Mouse (Mus musculus) MEL (cell line): ENCODE measurements at regions not wholly inside any gene's neighbourhood (a gene's known extent, or its start where the extent isn't known, plus 50 kb on each side); places are given as distances from the start of the nearest gene placed in this dataset.

ENCODE experiments used
- DNase-seq: peaks from one replicate; pipeline ENCODE4 v3.0.0; 2011; ENCODE audit warnings: low read depth, low spot score
- H3K27ac ChIP-seq: 2 replicates; pipeline ENCODE4 v1.5.1; 2012; ENCODE audit warnings: low read depth, mild to moderate bottlenecking, control low read depth, low read length, moderate library complexity; ENCODE audit not compliant: control insufficient read depth
- H3K27me3 ChIP-seq, 2 experiments: fragments of 150-350 bp in 1 of 2; sonication (generic) in 1 of 2; 2 replicates each; pipeline ENCODE4 v1.6.1; 2012; ENCODE audit warnings: low read length in 2 of 2, mild to moderate bottlenecking in 2 of 2, improper control_type of control experiment in 1 of 2, moderate library complexity in 1 of 2; ENCODE audit not compliant: insufficient read depth in 2 of 2, control insufficient read depth in 1 of 2
- H3K36me3 ChIP-seq, 2 experiments: 2 replicates each; pipeline ENCODE4 v1.6.1; 2012 to 2014; ENCODE audit warnings: low read length in 2 of 2, improper control_type of control experiment in 1 of 2, inconsistent platforms in 1 of 2, mild to moderate bottlenecking in 1 of 2; ENCODE audit not compliant: insufficient read depth in 2 of 2, control insufficient read depth in 1 of 2
- H3K4me1 ChIP-seq, 2 experiments: fragments of 150-350 bp in 1 of 2; sonication (generic) in 1 of 2; 2 replicates each; pipeline ENCODE4 v1.6.1; 2012; ENCODE audit warnings: low read length in 2 of 2, improper control_type of control experiment in 1 of 2, mild to moderate bottlenecking in 1 of 2; ENCODE audit not compliant: insufficient read depth in 2 of 2, control insufficient read depth in 1 of 2
- H3K4me3 ChIP-seq, 2 experiments: fragments of 150-350 bp in 1 of 2; sonication (generic) in 1 of 2; 2 replicates each; pipeline ENCODE4 v1.5.1; 2012; ENCODE audit warnings: low read depth in 2 of 2, low read length in 2 of 2, mild to moderate bottlenecking in 2 of 2, moderate library complexity in 2 of 2, control low read depth in 1 of 2, improper control_type of control experiment in 1 of 2; ENCODE audit not compliant: control insufficient read depth in 1 of 2, insufficient read depth in 1 of 2
- H3K79me2 ChIP-seq: 2 replicates; pipeline ENCODE4 v1.6.1; 2012; ENCODE audit warnings: mild to moderate bottlenecking, low read length, moderate library complexity; ENCODE audit not compliant: control insufficient read depth, poor library complexity, insufficient read depth
- H3K9ac ChIP-seq: 2 replicates; pipeline ENCODE4 v1.6.1; 2012; ENCODE audit warnings: low read depth, mild to moderate bottlenecking, control low read depth, low read length, moderate library complexity; ENCODE audit not compliant: control insufficient read depth, poor library complexity, severe bottlenecking
- H3K9me3 ChIP-seq: fragments of 150-350 bp; sonication (generic); replicated peaks from 2 replicates; pipeline ENCODE4 v1.6.1; 2012; ENCODE audit warnings: mild to moderate bottlenecking, low read length, improper control_type of control experiment, moderate library complexity; ENCODE audit not compliant: insufficient read depth
- CHD1 ChIP-seq: IDR thresholded peaks from 2 replicates; pipeline ENCODE4 v1.6.1; 2012; ENCODE audit warnings: low read depth, mild to moderate bottlenecking, inconsistent platforms, low read length, improper control_type of control experiment
- E2F4 ChIP-seq: IDR thresholded peaks from 2 replicates; pipeline ENCODE4 v1.6.1; 2011; ENCODE audit warnings: low read depth, low read length, improper control_type of control experiment, borderline replicate concordance
- ELF1 ChIP-seq: IDR thresholded peaks from 2 replicates; pipeline ENCODE4 v1.6.1; 2014; ENCODE audit warnings: low read depth, mild to moderate bottlenecking, inconsistent platforms, low read length, improper control_type of control experiment, moderate library complexity
- ETS1 ChIP-seq: IDR thresholded peaks from 2 replicates; pipeline ENCODE4 v1.6.1; 2012; ENCODE audit warnings: low read depth, mild to moderate bottlenecking, inconsistent platforms, low read length, improper control_type of control experiment, moderate library complexity
- GABPA ChIP-seq: IDR thresholded peaks from 2 replicates; pipeline ENCODE4 v1.6.1; 2012; ENCODE audit warnings: low read depth, mild to moderate bottlenecking, inconsistent platforms, low read length, improper control_type of control experiment, moderate library complexity
- GATA1 ChIP-seq: IDR thresholded peaks from 2 replicates; pipeline ENCODE4 v1.6.1; 2011; ENCODE audit warnings: low read depth, low read length, improper control_type of control experiment
- JUND ChIP-seq: IDR thresholded peaks from 2 replicates; pipeline ENCODE4 v1.6.1; 2011; ENCODE audit warnings: low read depth, mild to moderate bottlenecking, improper control_type of control experiment, low read length
- KAT2A ChIP-seq: conservative IDR thresholded peaks from 2 replicates; pipeline ENCODE4 v1.6.1; 2012; ENCODE audit warnings: low read depth, low read length, improper control_type of control experiment, inconsistent platforms
- MEF2A ChIP-seq: IDR thresholded peaks from 2 replicates; pipeline ENCODE4 v1.6.1; 2014; ENCODE audit warnings: low read depth, mild to moderate bottlenecking, inconsistent platforms, low read length, improper control_type of control experiment; ENCODE audit not compliant: poor library complexity, insufficient replicate concordance, severe bottlenecking; ENCODE audit errors: extremely low read depth
- MYC ChIP-seq: IDR thresholded peaks from 2 replicates; pipeline ENCODE4 v1.6.1; 2011; ENCODE audit warnings: low read depth, mild to moderate bottlenecking, low read length, improper control_type of control experiment, moderate library complexity
- POLR2A ChIP-seq, 2 experiments: IDR thresholded peaks; 2 replicates each; pipeline ENCODE4 v1.6.1; 2011 to 2012; ENCODE audit warnings: low read length in 2 of 2, mild to moderate bottlenecking in 2 of 2, control low read depth in 1 of 2, improper control_type of control experiment in 1 of 2, low read depth in 1 of 2, moderate library complexity in 1 of 2; ENCODE audit not compliant: control insufficient read depth in 1 of 2, insufficient read depth in 1 of 2, poor library complexity in 1 of 2
- POLR2AphosphoS2 ChIP-seq: IDR thresholded peaks from 2 replicates; pipeline ENCODE4 v1.6.1; 2011; ENCODE audit warnings: low read length, improper control_type of control experiment
- POLR2AphosphoS5 ChIP-seq: IDR thresholded peaks from 2 replicates; pipeline ENCODE4 v1.6.1; 2012; ENCODE audit warnings: low read depth, borderline replicate concordance, mild to moderate bottlenecking, inconsistent platforms, low read length, moderate library complexity, mixed read lengths
- RAD21 ChIP-seq: IDR thresholded peaks from 2 replicates; pipeline ENCODE4 v1.6.1; 2011; ENCODE audit warnings: mild to moderate bottlenecking, low read depth, low read length, improper control_type of control experiment
- RCOR1 ChIP-seq: IDR thresholded peaks from 2 replicates; pipeline ENCODE4 v1.6.1; 2012; ENCODE audit warnings: low read depth, mild to moderate bottlenecking, inconsistent platforms, low read length, improper control_type of control experiment
- SIN3A ChIP-seq: IDR thresholded peaks from 2 replicates; pipeline ENCODE4 v1.6.1; 2012; ENCODE audit warnings: low read length, improper control_type of control experiment, inconsistent platforms
- TBP ChIP-seq: IDR thresholded peaks from 2 replicates; pipeline ENCODE4 v1.8.0; 2011; ENCODE audit warnings: low read depth, low read length, improper control_type of control experiment
- TCF12 ChIP-seq: IDR thresholded peaks from 2 replicates; pipeline ENCODE4 v1.6.1; 2014; ENCODE audit warnings: low read depth, mild to moderate bottlenecking, inconsistent platforms, low read length, improper control_type of control experiment, moderate library complexity
- UBTF ChIP-seq: IDR thresholded peaks from 2 replicates; pipeline ENCODE4 v1.6.1; 2012; ENCODE audit warnings: low read depth, mild to moderate bottlenecking, inconsistent platforms, low read length, improper control_type of control experiment, moderate library complexity, borderline replicate concordance; ENCODE audit not compliant: insufficient read depth
- USF1 ChIP-seq: IDR thresholded peaks from 2 replicates; pipeline ENCODE4 v1.6.1; 2014; ENCODE audit warnings: low read depth, mild to moderate bottlenecking, inconsistent platforms, low read length, improper control_type of control experiment, moderate library complexity
- USF2 ChIP-seq, 2 experiments: IDR thresholded peaks; 2 replicates each; pipeline ENCODE4 v1.6.1; 2011 to 2012; ENCODE audit warnings: improper control_type of control experiment in 2 of 2, low read length in 2 of 2, borderline replicate concordance in 1 of 2, inconsistent platforms in 1 of 2, low read depth in 1 of 2, mild to moderate bottlenecking in 1 of 2; ENCODE audit not compliant: insufficient read depth in 1 of 2
- ZC3H11A ChIP-seq: IDR thresholded peaks from 2 replicates; pipeline ENCODE4 v1.6.1; 2012; ENCODE audit warnings: low read depth, mild to moderate bottlenecking, inconsistent platforms, low read length, improper control_type of control experiment
- ZMIZ1 ChIP-seq: IDR thresholded peaks from 2 replicates; pipeline ENCODE4 v1.6.1; 2012; ENCODE audit warnings: low read depth, mild to moderate bottlenecking, inconsistent platforms, low read length, improper control_type of control experiment, moderate library complexity

GRCm38 (mm10) chr3:66505476-66506076 lies 208.9 kb upstream of the Veph1 start:
- Histone ChIP-seq H3K36me3 (no peaks in the 10 kb centered on the region), H3K27ac (no peak overlapping the region), H3K4me3 (no peak overlapping the region), H3K27me3 (no peaks in the 10 kb centered on the region), H3K4me1 (no peaks in the 10 kb centered on the region), H3K9ac (no peak overlapping the region), H3K79me2 (no peaks in the 10 kb centered on the region), H3K9me3 (no peaks in the 10 kb centered on the region)
- no peak for DNase-seq
- TF ChIP-seq JUND = no peak
- TF ChIP-seq MEF2A = no peak
- TF ChIP-seq RAD21 = no peak
- no peak for TF ChIP-seq E2F4
- TF ChIP-seq GABPA = no peak
- no peak for TF ChIP-seq CHD1
- TF ChIP-seq MYC = no peak
- TF ChIP-seq KAT2A = no peak
- no peak for TF ChIP-seq TBP
- TF ChIP-seq UBTF = no peak
- no peak for TF ChIP-seq TCF12
- no peak for TF ChIP-seq USF2 (IDR thresholded peaks at IDR 0.05; ENCODE audit: borderline replicate concordance in 1 of 2, insufficient read depth in 1 of 2, low read depth in 1 of 2, low read length in 2 of 2)
- TF ChIP-seq POLR2A (IDR thresholded peaks at IDR 0.05; ENCODE audit: control insufficient read depth in 1 of 2, insufficient read depth in 1 of 2, low read depth in 1 of 2, low read length in 2 of 2, poor library complexity in 1 of 2) = no peak
- no peak for TF ChIP-seq POLR2AphosphoS5
- no peak for TF ChIP-seq RCOR1
- no peak for TF ChIP-seq ELF1
- no peak for TF ChIP-seq USF1

- H3K9me3 ChIP-seq = no peaks in the 10 kb centered on the region
- no peaks in the 10 kb centered on the region; a peak in 1 of 4 replicates for H3K27me3 ChIP-seq
- H3K27ac ChIP-seq = no peak overlapping the region
- DNase-seq = no peak
- TF ChIP-seq CHD1 = no peak
- TF ChIP-seq POLR2AphosphoS2 = no peak
- no peak for TF ChIP-seq SIN3A
- TF ChIP-seq ZC3H11A = no peak
- no peak for TF ChIP-seq ETS1
- no peak for TF ChIP-seq GATA1
- TF ChIP-seq ZMIZ1 = no peak
- no peaks in the 10 kb centered on the region for H3K4me1 ChIP-seq
- H3K36me3 ChIP-seq = no peaks in the 10 kb centered on the region
- H3K4me3 ChIP-seq = no peak overlapping the region
- H3K79me2 ChIP-seq = no peaks in the 10 kb centered on the region
- H3K9ac ChIP-seq = no peak overlapping the region
These were observed 208.1 kb upstream of the Veph1 start for GRCm38 (mm10) chr3:66504717-66505116.
